Mouse (Mus musculus) embryonic fibroblast, embryonic 13.5 days (primary cell): ENCODE results near the gene Kcng3.

ENCODE experiments used
- CTCF ChIP-seq: IDR thresholded peaks from 2 replicates; pipeline ENCODE4 v1.5.1; 2011; ENCODE audit warnings: mild to moderate bottlenecking, control low read depth, low read length, moderate library complexity, borderline replicate concordance; ENCODE audit not compliant: insufficient read depth
- POLR2A ChIP-seq: IDR thresholded peaks from 2 replicates; pipeline ENCODE4 v1.6.1; 2011; ENCODE audit warnings: low read depth, mild to moderate bottlenecking, control low read depth, low read length, moderate library complexity

- TF ChIP-seq POLR2A (no peak), CTCF (no peak)
Measured at GRCm38 (mm10) chr17:83647413-83647812, 15.7 kb upstream of the Kcng3 start.
